Mouse (Mus musculus) MEL (cell line): ENCODE measurements around the gene Bhmt2. TPM values are rescaled to one million over a fixed set of nuclear protein-coding genes. Genes with fewer than 3 reads are reported as not detected.

Source experiments
- DNase-seq: peaks from one replicate; pipeline ENCODE4 v3.0.0; 2011; ENCODE audit warnings: low read depth, low spot score
- H3K27ac ChIP-seq: 2 replicates; pipeline ENCODE4 v1.5.1; 2012; ENCODE audit warnings: low read depth, mild to moderate bottlenecking, control low read depth, low read length, moderate library complexity; ENCODE audit not compliant: control insufficient read depth
- H3K27me3 ChIP-seq, 2 experiments: fragments of 150-350 bp in 1 of 2; sonication (generic) in 1 of 2; 2 replicates each; pipeline ENCODE4 v1.6.1; 2012; ENCODE audit warnings: low read length in 2 of 2, mild to moderate bottlenecking in 2 of 2, improper control_type of control experiment in 1 of 2, moderate library complexity in 1 of 2; ENCODE audit not compliant: insufficient read depth in 2 of 2, control insufficient read depth in 1 of 2
- H3K36me3 ChIP-seq, 2 experiments: 2 replicates each; pipeline ENCODE4 v1.6.1; 2012 to 2014; ENCODE audit warnings: low read length in 2 of 2, improper control_type of control experiment in 1 of 2, inconsistent platforms in 1 of 2, mild to moderate bottlenecking in 1 of 2; ENCODE audit not compliant: insufficient read depth in 2 of 2, control insufficient read depth in 1 of 2
- H3K4me1 ChIP-seq, 2 experiments: fragments of 150-350 bp in 1 of 2; sonication (generic) in 1 of 2; 2 replicates each; pipeline ENCODE4 v1.6.1; 2012; ENCODE audit warnings: low read length in 2 of 2, improper control_type of control experiment in 1 of 2, mild to moderate bottlenecking in 1 of 2; ENCODE audit not compliant: insufficient read depth in 2 of 2, control insufficient read depth in 1 of 2
- H3K4me3 ChIP-seq, 2 experiments: fragments of 150-350 bp in 1 of 2; sonication (generic) in 1 of 2; 2 replicates each; pipeline ENCODE4 v1.5.1; 2012; ENCODE audit warnings: low read depth in 2 of 2, low read length in 2 of 2, mild to moderate bottlenecking in 2 of 2, moderate library complexity in 2 of 2, control low read depth in 1 of 2, improper control_type of control experiment in 1 of 2; ENCODE audit not compliant: control insufficient read depth in 1 of 2, insufficient read depth in 1 of 2
- H3K79me2 ChIP-seq: 2 replicates; pipeline ENCODE4 v1.6.1; 2012; ENCODE audit warnings: mild to moderate bottlenecking, low read length, moderate library complexity; ENCODE audit not compliant: control insufficient read depth, poor library complexity, insufficient read depth
- H3K9ac ChIP-seq: 2 replicates; pipeline ENCODE4 v1.6.1; 2012; ENCODE audit warnings: low read depth, mild to moderate bottlenecking, control low read depth, low read length, moderate library complexity; ENCODE audit not compliant: control insufficient read depth, poor library complexity, severe bottlenecking
- H3K9me3 ChIP-seq: fragments of 150-350 bp; sonication (generic); replicated peaks from 2 replicates; pipeline ENCODE4 v1.6.1; 2012; ENCODE audit warnings: mild to moderate bottlenecking, low read length, improper control_type of control experiment, moderate library complexity; ENCODE audit not compliant: insufficient read depth
- E2F4 ChIP-seq: IDR thresholded peaks from 2 replicates; pipeline ENCODE4 v1.6.1; 2011; ENCODE audit warnings: low read depth, low read length, improper control_type of control experiment, borderline replicate concordance
- EP300 ChIP-seq, 2 experiments: IDR thresholded peaks; 2 replicates each; pipeline ENCODE4 v1.6.1; 2011; ENCODE audit warnings: improper control_type of control experiment in 2 of 2, low read length in 2 of 2, low read depth in 1 of 2, mild to moderate bottlenecking in 1 of 2
- ETS1 ChIP-seq: IDR thresholded peaks from 2 replicates; pipeline ENCODE4 v1.6.1; 2012; ENCODE audit warnings: low read depth, mild to moderate bottlenecking, inconsistent platforms, low read length, improper control_type of control experiment, moderate library complexity
- GATA1 ChIP-seq: IDR thresholded peaks from 2 replicates; pipeline ENCODE4 v1.6.1; 2011; ENCODE audit warnings: low read depth, low read length, improper control_type of control experiment
- HCFC1 ChIP-seq: IDR thresholded peaks from 2 replicates; pipeline ENCODE4 v1.6.1; 2012; ENCODE audit warnings: low read depth, mild to moderate bottlenecking, inconsistent platforms, low read length, improper control_type of control experiment, moderate library complexity
- JUND ChIP-seq: IDR thresholded peaks from 2 replicates; pipeline ENCODE4 v1.6.1; 2011; ENCODE audit warnings: low read depth, mild to moderate bottlenecking, improper control_type of control experiment, low read length
- KAT2A ChIP-seq: conservative IDR thresholded peaks from 2 replicates; pipeline ENCODE4 v1.6.1; 2012; ENCODE audit warnings: low read depth, low read length, improper control_type of control experiment, inconsistent platforms
- MAX ChIP-seq: IDR thresholded peaks from 2 replicates; pipeline ENCODE4 v1.6.1; 2011; ENCODE audit warnings: low read length, improper control_type of control experiment
- MAZ ChIP-seq: IDR thresholded peaks from 2 replicates; pipeline ENCODE4 v1.6.1; 2012; ENCODE audit warnings: low read depth, mild to moderate bottlenecking, inconsistent platforms, low read length, improper control_type of control experiment
- MXI1 ChIP-seq: IDR thresholded peaks from 2 replicates; pipeline ENCODE4 v1.6.1; 2011; ENCODE audit warnings: mild to moderate bottlenecking, low read depth, low read length, improper control_type of control experiment
- NELFE ChIP-seq: IDR thresholded peaks from 2 replicates; pipeline ENCODE4 v1.6.1; 2011; ENCODE audit warnings: low read depth, low read length, improper control_type of control experiment
- NRF1 ChIP-seq: IDR thresholded peaks from 2 replicates; pipeline ENCODE4 v1.6.1; 2014; ENCODE audit warnings: low read depth, mild to moderate bottlenecking, inconsistent platforms, low read length, improper control_type of control experiment, moderate library complexity; ENCODE audit not compliant: poor library complexity, insufficient read depth, severe bottlenecking
- POLR2AphosphoS5 ChIP-seq: IDR thresholded peaks from 2 replicates; pipeline ENCODE4 v1.6.1; 2012; ENCODE audit warnings: low read depth, borderline replicate concordance, mild to moderate bottlenecking, inconsistent platforms, low read length, moderate library complexity, mixed read lengths
- RAD21 ChIP-seq: IDR thresholded peaks from 2 replicates; pipeline ENCODE4 v1.6.1; 2011; ENCODE audit warnings: mild to moderate bottlenecking, low read depth, low read length, improper control_type of control experiment
- RCOR1 ChIP-seq: IDR thresholded peaks from 2 replicates; pipeline ENCODE4 v1.6.1; 2012; ENCODE audit warnings: low read depth, mild to moderate bottlenecking, inconsistent platforms, low read length, improper control_type of control experiment
- SIN3A ChIP-seq: IDR thresholded peaks from 2 replicates; pipeline ENCODE4 v1.6.1; 2012; ENCODE audit warnings: low read length, improper control_type of control experiment, inconsistent platforms
- SMC3 ChIP-seq: IDR thresholded peaks from 2 replicates; pipeline ENCODE4 v1.6.1; 2011; ENCODE audit warnings: low read depth, low read length, improper control_type of control experiment
- UBTF ChIP-seq: IDR thresholded peaks from 2 replicates; pipeline ENCODE4 v1.6.1; 2012; ENCODE audit warnings: low read depth, mild to moderate bottlenecking, inconsistent platforms, low read length, improper control_type of control experiment, moderate library complexity, borderline replicate concordance; ENCODE audit not compliant: insufficient read depth
- USF1 ChIP-seq: IDR thresholded peaks from 2 replicates; pipeline ENCODE4 v1.6.1; 2014; ENCODE audit warnings: low read depth, mild to moderate bottlenecking, inconsistent platforms, low read length, improper control_type of control experiment, moderate library complexity
- ZMIZ1 ChIP-seq: IDR thresholded peaks from 2 replicates; pipeline ENCODE4 v1.6.1; 2012; ENCODE audit warnings: low read depth, mild to moderate bottlenecking, inconsistent platforms, low read length, improper control_type of control experiment, moderate library complexity
- polyA plus RNA-seq, 2 experiments: library from polyadenylated mRNA; stranded (reverse) in 1 of 2; unstranded in 1 of 2; fragments of >175 nt in 1 of 2; fragments of >200 nt in 1 of 2; gene quantifications; 2 replicates each; pipeline versions ENCODE4 v1.2.1 to v1.2.4; 2012; ENCODE audit warnings: low replicate concordance in 2 of 2, low read depth in 1 of 2; ENCODE audit not compliant: insufficient read length in 2 of 2, insufficient read depth in 1 of 2, missing spikeins in 1 of 2
- total RNA-seq: library from RNA; depleted of rRNA; stranded (reverse); fragments of 300-350 nt; gene quantifications from 2 replicates; pipeline ENCODE4 v1.2.3, GENCODE M21; 2012

The Bhmt2 gene
- total and polyA plus RNA-seq, 3 experiments: not detected

- TF ChIP-seq JUND (no peak), POLR2AphosphoS5 (no peak), HCFC1 (no peak), SIN3A (no peak), MXI1 (no peak), GATA1 (no peak), UBTF (no peak), E2F4 (no peak), ZMIZ1 (no peak), MAZ (no peak), ETS1 (no peak), NRF1 (no peak), USF1 (no peak), SMC3 (no peak), KAT2A (no peak), NELFE (no peak), RAD21 (no peak), EP300 (IDR thresholded peaks at IDR 0.05; ENCODE audit: low read depth in 1 of 2, low read length in 2 of 2) (no peak), MAX (no peak), RCOR1 (no peak)
- H3K36me3 ChIP-seq: peaks cover 0 to 4% of the 10 kb centered on the region in 2 experiments; a peak in 2 of 4 replicates
- H3K9ac ChIP-seq: no peak overlapping the region
- H3K27me3 ChIP-seq: no peaks in the 10 kb centered on the region; a peak in 1 of 4 replicates
- H3K4me3 ChIP-seq: no peak overlapping the region
- H3K27ac ChIP-seq: no peak overlapping the region
- H3K9me3 ChIP-seq: no peaks in the 10 kb centered on the region
- no peaks in the 10 kb centered on the region for H3K79me2 ChIP-seq
- H3K4me1 ChIP-seq: peaks cover 0 to 7% of the 10 kb centered on the region in 2 experiments; a peak in 1 of 4 replicates
- no peak for DNase-seq
Observed at GRCm38 (mm10) chr13:93608476-93608875, 65.6 kb downstream of the Bhmt2 start.

- Histone ChIP-seq H3K4me1 (peaks cover 0 to 7% of the 10 kb centered on the region in 2 experiments; a peak in 1 of 4 replicates), H3K9ac (no peak overlapping the region), H3K4me3 (no peak overlapping the region), H3K79me2 (no peaks in the 10 kb centered on the region), H3K36me3 (peaks cover 0 to 4% of the 10 kb centered on the region in 2 experiments; a peak in 2 of 4 replicates), H3K9me3 (no peaks in the 10 kb centered on the region), H3K27me3 (no peaks in the 10 kb centered on the region; a peak in 2 of 4 replicates), H3K27ac (no peak overlapping the region)
- no peak for TF ChIP-seq MAZ
- DNase-seq: no peak
Observed at GRCm38 (mm10) chr13:93607701-93608100, 66.4 kb downstream of the Bhmt2 start.
